Mouse (Mus musculus) MEL (cell line): ENCODE data around the gene Zfp771. TPM values are rescaled to one million over a fixed set of nuclear protein-coding genes. Genes with fewer than 3 reads are reported as not detected.

Source experiments
- DNase-seq: peaks from one replicate; pipeline ENCODE4 v3.0.0; 2011; ENCODE audit warnings: low read depth, low spot score
- H3K27ac ChIP-seq: 2 replicates; pipeline ENCODE4 v1.5.1; 2012; ENCODE audit warnings: low read depth, mild to moderate bottlenecking, control low read depth, low read length, moderate library complexity; ENCODE audit not compliant: control insufficient read depth
- H3K27me3 ChIP-seq, 2 experiments: fragments of 150-350 bp in 1 of 2; sonication (generic) in 1 of 2; 2 replicates each; pipeline ENCODE4 v1.6.1; 2012; ENCODE audit warnings: low read length in 2 of 2, mild to moderate bottlenecking in 2 of 2, improper control_type of control experiment in 1 of 2, moderate library complexity in 1 of 2; ENCODE audit not compliant: insufficient read depth in 2 of 2, control insufficient read depth in 1 of 2
- H3K36me3 ChIP-seq, 2 experiments: 2 replicates each; pipeline ENCODE4 v1.6.1; 2012 to 2014; ENCODE audit warnings: low read length in 2 of 2, improper control_type of control experiment in 1 of 2, inconsistent platforms in 1 of 2, mild to moderate bottlenecking in 1 of 2; ENCODE audit not compliant: insufficient read depth in 2 of 2, control insufficient read depth in 1 of 2
- H3K4me1 ChIP-seq, 2 experiments: fragments of 150-350 bp in 1 of 2; sonication (generic) in 1 of 2; 2 replicates each; pipeline ENCODE4 v1.6.1; 2012; ENCODE audit warnings: low read length in 2 of 2, improper control_type of control experiment in 1 of 2, mild to moderate bottlenecking in 1 of 2; ENCODE audit not compliant: insufficient read depth in 2 of 2, control insufficient read depth in 1 of 2
- H3K4me3 ChIP-seq, 2 experiments: fragments of 150-350 bp in 1 of 2; sonication (generic) in 1 of 2; 2 replicates each; pipeline ENCODE4 v1.5.1; 2012; ENCODE audit warnings: low read depth in 2 of 2, low read length in 2 of 2, mild to moderate bottlenecking in 2 of 2, moderate library complexity in 2 of 2, control low read depth in 1 of 2, improper control_type of control experiment in 1 of 2; ENCODE audit not compliant: control insufficient read depth in 1 of 2, insufficient read depth in 1 of 2
- H3K79me2 ChIP-seq: 2 replicates; pipeline ENCODE4 v1.6.1; 2012; ENCODE audit warnings: mild to moderate bottlenecking, low read length, moderate library complexity; ENCODE audit not compliant: control insufficient read depth, poor library complexity, insufficient read depth
- H3K9ac ChIP-seq: 2 replicates; pipeline ENCODE4 v1.6.1; 2012; ENCODE audit warnings: low read depth, mild to moderate bottlenecking, control low read depth, low read length, moderate library complexity; ENCODE audit not compliant: control insufficient read depth, poor library complexity, severe bottlenecking
- H3K9me3 ChIP-seq: fragments of 150-350 bp; sonication (generic); replicated peaks from 2 replicates; pipeline ENCODE4 v1.6.1; 2012; ENCODE audit warnings: mild to moderate bottlenecking, low read length, improper control_type of control experiment, moderate library complexity; ENCODE audit not compliant: insufficient read depth
- BHLHE40 ChIP-seq: IDR thresholded peaks from 2 replicates; pipeline ENCODE4 v1.6.1; 2012; ENCODE audit warnings: low read depth, mild to moderate bottlenecking, inconsistent platforms, low read length, improper control_type of control experiment, borderline replicate concordance
- CHD1 ChIP-seq: IDR thresholded peaks from 2 replicates; pipeline ENCODE4 v1.6.1; 2012; ENCODE audit warnings: low read depth, mild to moderate bottlenecking, inconsistent platforms, low read length, improper control_type of control experiment
- CTCF ChIP-seq, 3 experiments: IDR thresholded peaks in 2 of 3; conservative IDR thresholded peaks in 1 of 3; 2 replicates each; pipeline ENCODE4 v1.5.1; 2011 to 2012; ENCODE audit warnings: low read length in 3 of 3, low read depth in 2 of 3, mild to moderate bottlenecking in 2 of 3, improper control_type of control experiment in 1 of 3, inconsistent platforms in 1 of 3, mixed read lengths in 1 of 3, moderate library complexity in 1 of 3; ENCODE audit not compliant: control insufficient read depth in 1 of 3, insufficient read depth in 1 of 3, poor library complexity in 1 of 3, severe bottlenecking in 1 of 3
- E2F4 ChIP-seq: IDR thresholded peaks from 2 replicates; pipeline ENCODE4 v1.6.1; 2011; ENCODE audit warnings: low read depth, low read length, improper control_type of control experiment, borderline replicate concordance
- ELF1 ChIP-seq: IDR thresholded peaks from 2 replicates; pipeline ENCODE4 v1.6.1; 2014; ENCODE audit warnings: low read depth, mild to moderate bottlenecking, inconsistent platforms, low read length, improper control_type of control experiment, moderate library complexity
- EP300 ChIP-seq, 2 experiments: IDR thresholded peaks; 2 replicates each; pipeline ENCODE4 v1.6.1; 2011; ENCODE audit warnings: improper control_type of control experiment in 2 of 2, low read length in 2 of 2, low read depth in 1 of 2, mild to moderate bottlenecking in 1 of 2
- ETS1 ChIP-seq: IDR thresholded peaks from 2 replicates; pipeline ENCODE4 v1.6.1; 2012; ENCODE audit warnings: low read depth, mild to moderate bottlenecking, inconsistent platforms, low read length, improper control_type of control experiment, moderate library complexity
- GABPA ChIP-seq: IDR thresholded peaks from 2 replicates; pipeline ENCODE4 v1.6.1; 2012; ENCODE audit warnings: low read depth, mild to moderate bottlenecking, inconsistent platforms, low read length, improper control_type of control experiment, moderate library complexity
- GATA1 ChIP-seq: IDR thresholded peaks from 2 replicates; pipeline ENCODE4 v1.6.1; 2011; ENCODE audit warnings: low read depth, low read length, improper control_type of control experiment
- HCFC1 ChIP-seq: IDR thresholded peaks from 2 replicates; pipeline ENCODE4 v1.6.1; 2012; ENCODE audit warnings: low read depth, mild to moderate bottlenecking, inconsistent platforms, low read length, improper control_type of control experiment, moderate library complexity
- JUND ChIP-seq: IDR thresholded peaks from 2 replicates; pipeline ENCODE4 v1.6.1; 2011; ENCODE audit warnings: low read depth, mild to moderate bottlenecking, improper control_type of control experiment, low read length
- KAT2A ChIP-seq: conservative IDR thresholded peaks from 2 replicates; pipeline ENCODE4 v1.6.1; 2012; ENCODE audit warnings: low read depth, low read length, improper control_type of control experiment, inconsistent platforms
- MAFK ChIP-seq: IDR thresholded peaks from 2 replicates; pipeline ENCODE4 v1.6.1; 2011; ENCODE audit warnings: low read depth, mild to moderate bottlenecking, low read length, improper control_type of control experiment, borderline replicate concordance
- MAX ChIP-seq: IDR thresholded peaks from 2 replicates; pipeline ENCODE4 v1.6.1; 2011; ENCODE audit warnings: low read length, improper control_type of control experiment
- MAZ ChIP-seq: IDR thresholded peaks from 2 replicates; pipeline ENCODE4 v1.6.1; 2012; ENCODE audit warnings: low read depth, mild to moderate bottlenecking, inconsistent platforms, low read length, improper control_type of control experiment
- MEF2A ChIP-seq: IDR thresholded peaks from 2 replicates; pipeline ENCODE4 v1.6.1; 2014; ENCODE audit warnings: low read depth, mild to moderate bottlenecking, inconsistent platforms, low read length, improper control_type of control experiment; ENCODE audit not compliant: poor library complexity, insufficient replicate concordance, severe bottlenecking; ENCODE audit errors: extremely low read depth
- MXI1 ChIP-seq: IDR thresholded peaks from 2 replicates; pipeline ENCODE4 v1.6.1; 2011; ENCODE audit warnings: mild to moderate bottlenecking, low read depth, low read length, improper control_type of control experiment
- MYB ChIP-seq: IDR thresholded peaks from 2 replicates; pipeline ENCODE4 v1.6.1; 2011; ENCODE audit warnings: mild to moderate bottlenecking, low read depth, low read length, improper control_type of control experiment
- NELFE ChIP-seq: IDR thresholded peaks from 2 replicates; pipeline ENCODE4 v1.6.1; 2011; ENCODE audit warnings: low read depth, low read length, improper control_type of control experiment
- NRF1 ChIP-seq: IDR thresholded peaks from 2 replicates; pipeline ENCODE4 v1.6.1; 2014; ENCODE audit warnings: low read depth, mild to moderate bottlenecking, inconsistent platforms, low read length, improper control_type of control experiment, moderate library complexity; ENCODE audit not compliant: poor library complexity, insufficient read depth, severe bottlenecking
- POLR2A ChIP-seq, 2 experiments: IDR thresholded peaks; 2 replicates each; pipeline ENCODE4 v1.6.1; 2011 to 2012; ENCODE audit warnings: low read length in 2 of 2, mild to moderate bottlenecking in 2 of 2, control low read depth in 1 of 2, improper control_type of control experiment in 1 of 2, low read depth in 1 of 2, moderate library complexity in 1 of 2; ENCODE audit not compliant: control insufficient read depth in 1 of 2, insufficient read depth in 1 of 2, poor library complexity in 1 of 2
- POLR2AphosphoS2 ChIP-seq: IDR thresholded peaks from 2 replicates; pipeline ENCODE4 v1.6.1; 2011; ENCODE audit warnings: low read length, improper control_type of control experiment
- POLR2AphosphoS5 ChIP-seq: IDR thresholded peaks from 2 replicates; pipeline ENCODE4 v1.6.1; 2012; ENCODE audit warnings: low read depth, borderline replicate concordance, mild to moderate bottlenecking, inconsistent platforms, low read length, moderate library complexity, mixed read lengths
- RAD21 ChIP-seq: IDR thresholded peaks from 2 replicates; pipeline ENCODE4 v1.6.1; 2011; ENCODE audit warnings: mild to moderate bottlenecking, low read depth, low read length, improper control_type of control experiment
- RCOR1 ChIP-seq: IDR thresholded peaks from 2 replicates; pipeline ENCODE4 v1.6.1; 2012; ENCODE audit warnings: low read depth, mild to moderate bottlenecking, inconsistent platforms, low read length, improper control_type of control experiment
- SIN3A ChIP-seq: IDR thresholded peaks from 2 replicates; pipeline ENCODE4 v1.6.1; 2012; ENCODE audit warnings: low read length, improper control_type of control experiment, inconsistent platforms
- SMC3 ChIP-seq: IDR thresholded peaks from 2 replicates; pipeline ENCODE4 v1.6.1; 2011; ENCODE audit warnings: low read depth, low read length, improper control_type of control experiment
- TAL1 ChIP-seq: IDR thresholded peaks from 2 replicates; pipeline ENCODE4 v1.6.1; 2012; ENCODE audit warnings: mild to moderate bottlenecking, inconsistent platforms, low read length, moderate library complexity, mixed read lengths
- TBP ChIP-seq: IDR thresholded peaks from 2 replicates; pipeline ENCODE4 v1.8.0; 2011; ENCODE audit warnings: low read depth, low read length, improper control_type of control experiment
- TCF12 ChIP-seq: IDR thresholded peaks from 2 replicates; pipeline ENCODE4 v1.6.1; 2014; ENCODE audit warnings: low read depth, mild to moderate bottlenecking, inconsistent platforms, low read length, improper control_type of control experiment, moderate library complexity
- UBTF ChIP-seq: IDR thresholded peaks from 2 replicates; pipeline ENCODE4 v1.6.1; 2012; ENCODE audit warnings: low read depth, mild to moderate bottlenecking, inconsistent platforms, low read length, improper control_type of control experiment, moderate library complexity, borderline replicate concordance; ENCODE audit not compliant: insufficient read depth
- USF1 ChIP-seq: IDR thresholded peaks from 2 replicates; pipeline ENCODE4 v1.6.1; 2014; ENCODE audit warnings: low read depth, mild to moderate bottlenecking, inconsistent platforms, low read length, improper control_type of control experiment, moderate library complexity
- ZKSCAN1 ChIP-seq: IDR thresholded peaks from 2 replicates; pipeline ENCODE4 v1.6.1; 2012; ENCODE audit warnings: low read depth, mild to moderate bottlenecking, inconsistent platforms, low read length, improper control_type of control experiment, moderate library complexity
- ZMIZ1 ChIP-seq: IDR thresholded peaks from 2 replicates; pipeline ENCODE4 v1.6.1; 2012; ENCODE audit warnings: low read depth, mild to moderate bottlenecking, inconsistent platforms, low read length, improper control_type of control experiment, moderate library complexity
- ZNF384 ChIP-seq: IDR thresholded peaks from 2 replicates; pipeline ENCODE4 v1.6.1; 2012; ENCODE audit warnings: low read depth, mild to moderate bottlenecking, inconsistent platforms, low read length, improper control_type of control experiment
- polyA plus RNA-seq, 2 experiments: library from polyadenylated mRNA; stranded (reverse) in 1 of 2; unstranded in 1 of 2; fragments of >175 nt in 1 of 2; fragments of >200 nt in 1 of 2; gene quantifications; 2 replicates each; pipeline versions ENCODE4 v1.2.1 to v1.2.4; 2012; ENCODE audit warnings: low replicate concordance in 2 of 2, low read depth in 1 of 2; ENCODE audit not compliant: insufficient read length in 2 of 2, insufficient read depth in 1 of 2, missing spikeins in 1 of 2
- total RNA-seq: library from RNA; depleted of rRNA; stranded (reverse); fragments of 300-350 nt; gene quantifications from 2 replicates; pipeline ENCODE4 v1.2.3, GENCODE M21; 2012; rRNA removed

Zfp771 gene
- total RNA-seq (33.4 and 37.6 TPM in 2 replicates), polyA plus RNA-seq (10 to 100 TPM in 1 of 2 experiments, not detected in 1; 58.3 TPM)

DNA sequence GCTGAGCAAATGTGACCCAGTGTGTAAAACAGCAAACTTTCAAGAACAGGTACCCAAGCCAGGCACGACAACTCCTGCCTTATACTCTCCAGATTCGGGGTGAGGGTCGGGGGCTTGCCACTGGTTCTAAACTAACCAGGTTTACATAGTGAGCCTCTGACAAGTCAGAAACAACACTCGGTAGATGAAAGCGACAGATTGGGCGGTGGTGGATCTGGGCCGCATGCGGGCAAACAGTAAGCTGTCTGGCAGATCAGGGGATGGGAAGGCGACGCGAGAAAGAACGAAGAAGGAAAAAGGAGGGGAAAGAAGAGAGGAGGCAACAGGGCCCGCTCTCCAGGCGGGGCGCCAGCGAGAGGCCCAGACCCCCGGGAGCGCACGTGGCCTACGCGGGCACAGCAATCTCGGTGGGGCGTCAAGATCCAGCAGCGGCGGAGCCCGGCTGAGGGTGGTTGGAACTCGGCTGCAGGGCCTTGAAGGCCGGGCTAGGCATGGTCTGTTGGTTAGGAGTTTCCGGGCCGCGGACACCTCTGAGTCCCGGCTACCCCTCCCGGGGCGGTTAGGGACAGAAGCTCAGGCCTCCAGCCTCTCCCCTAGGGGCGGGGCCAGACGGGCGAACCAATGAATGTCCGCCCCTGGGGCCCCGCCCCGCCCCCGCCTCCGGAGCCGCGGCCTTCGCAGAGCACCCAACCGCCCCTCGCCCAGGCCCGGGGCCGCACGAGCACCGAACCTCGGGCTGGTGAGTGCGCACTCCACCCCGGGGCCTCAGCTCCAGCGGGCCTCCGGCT, at the start of gene Zfp771:
Gene Zfp771, plus strand, starts transcription at position 405 of the 788 bp plus-strand sequence.
- H3K27ac ChIP-seq: peak within 1 kb of the TSS; percentile 97
- H3K9ac ChIP-seq: peak within 1 kb of the TSS; percentile 96
- H3K27me3 ChIP-seq: no peaks in the 10 kb centered on the region
- peaks cover 17% of the 10 kb centered on the region for H3K79me2 ChIP-seq
- DNase-seq: peak; percentile 95
- H3K4me3 ChIP-seq: peak within 1 kb of the TSS; percentile 84 to 88
- no peaks in the 10 kb centered on the region for H3K9me3 ChIP-seq
- H3K36me3 ChIP-seq: peaks cover 4 to 15% of the 10 kb centered on the region in 2 experiments
- peaks cover 4 to 14% of the 10 kb centered on the region in 2 experiments; a peak in 2 of 4 replicates for H3K4me1 ChIP-seq
- TF ChIP-seq TBP (peak; percentile 75; the same call in 1 of the 2 replicates), MAFK (no peak), MAZ (no peak), ZMIZ1 (peak; percentile 87; the same call in 1 of the 2 replicates), CHD1 (0 out of 2 replicates have a peak, but pooled peaks have one; percentile 1), KAT2A (no peak; the same call in 1 of the 2 replicates), ELF1 (no peak; the same call in 1 of the 2 replicates), SIN3A (no peak; the same call in 1 of the 2 replicates), USF1 (peak; percentile 62), ETS1 (peak; percentile 12; the same call in 1 of the 2 replicates), MEF2A (no peak), MYB (no peak), BHLHE40 (no peak), E2F4 (no peak), GABPA (no peak), SMC3 (no peak), NRF1 (no peak), RCOR1 (no peak), RAD21 (no peak), MXI1 (peak; percentile 91; the same call in 1 of the 2 replicates), TCF12 (peak; percentile 55), CTCF (IDR thresholded peaks at IDR 0.05 in 2 of 3, conservative IDR thresholded peaks at IDR 0.05 in 1 of 3; ENCODE audit: control insufficient read depth in 1 of 3, insufficient read depth in 1 of 3, low read depth in 2 of 3, low read length in 3 of 3, poor library complexity in 1 of 3, severe bottlenecking in 1 of 3) (peak in 1 of 3 experiments; percentile 7; a peak in 1 of 6 replicates), MAX (peak; percentile 84), JUND (no peak), HCFC1 (peak; percentile 29), POLR2AphosphoS2 (peak; percentile 78), ZNF384 (no peak), UBTF (0 out of 2 replicates have a peak, but pooled peaks have one; percentile 37), ZKSCAN1 (no peak), NELFE (peak; percentile 95), POLR2A (IDR thresholded peaks at IDR 0.05; ENCODE audit: control insufficient read depth in 1 of 2, insufficient read depth in 1 of 2, low read depth in 1 of 2, low read length in 2 of 2, poor library complexity in 1 of 2) (peak; percentile 96), TAL1 (no peak), EP300 (IDR thresholded peaks at IDR 0.05; ENCODE audit: low read depth in 1 of 2, low read length in 2 of 2) (no peak; a peak in 1 of 4 replicates), POLR2AphosphoS5 (no peak), GATA1 (no peak)
